Mouse (Mus musculus): ENCODE measurements around the gene Dhx35. TPM values are rescaled to one million over a fixed set of nuclear protein-coding genes. Genes with fewer than 3 reads are reported as not detected.
A peak's percentile ranks its signal among the peaks of the same experiment; 100 is the strongest.

Dhx35 gene
- polyA plus RNA-seq (2016; fragmentation: Nextera tagmentation; extraction: Ambion mirVana) = 19.2 and 19.6 TPM in 2 replicates

GRCm38 (mm10) chr2:158794494-158795004 is at the start of gene Dhx35:
Gene Dhx35 (plus strand): TSS chr2:158794807.
- DNase-seq (ENCODE audit: extremely low spot score, low spot score) = peak; percentile 99
- H3K27ac ChIP-seq = peak within 1 kb of the TSS; percentile 91
- H3K36me3 ChIP-seq (replicated peaks) = peaks cover 4% of the 10 kb centered on the region
- peaks cover 25% of the 10 kb centered on the region for H3K4me1 ChIP-seq
- no peaks in the 10 kb centered on the region for H3K27me3 ChIP-seq (ENCODE audit: poor library complexity, severe bottlenecking)
- peak within 1 kb of the TSS; percentile 87 for H3K4me3 ChIP-seq
- H3K9me3 ChIP-seq = peaks cover 1% of the 10 kb centered on the region; the same call in 1 of the 2 replicates
- 0% methylated on average over 33 of the region's 33 CpGs for WGBS

- H3K9me3 ChIP-seq = peaks cover 4% of the 10 kb centered on the region; the same call in 1 of the 2 replicates
- no peak for DNase-seq (ENCODE audit: extremely low spot score, low spot score)
- peaks cover 9% of the 10 kb centered on the region; the same call in 1 of the 2 replicates for H3K4me1 ChIP-seq
- WGBS = 26% methylated on average over 2 of the region's 2 CpGs
- H3K27ac ChIP-seq = no peak overlapping the region
- no peaks in the 10 kb centered on the region for H3K36me3 ChIP-seq (replicated peaks)
- H3K27me3 ChIP-seq (ENCODE audit: poor library complexity, severe bottlenecking) = no peaks in the 10 kb centered on the region
- no peak overlapping the region for H3K4me3 ChIP-seq
Measured at GRCm38 (mm10) chr2:158745049-158745482, 49.5 kb upstream of the Dhx35 start.

- no peak for DNase-seq (ENCODE audit: extremely low spot score, low spot score)
- no peak overlapping the region for H3K27ac ChIP-seq
- H3K4me3 ChIP-seq = no peak overlapping the region
- no peaks in the 10 kb centered on the region for H3K27me3 ChIP-seq (ENCODE audit: poor library complexity, severe bottlenecking)
- no peaks in the 10 kb centered on the region for H3K36me3 ChIP-seq (replicated peaks)
- peaks cover 4% of the 10 kb centered on the region; the same call in 1 of the 2 replicates for H3K9me3 ChIP-seq
- peaks cover 5% of the 10 kb centered on the region; the same call in 1 of the 2 replicates for H3K4me1 ChIP-seq
- 88% methylated on average over 11 of the region's 11 CpGs for WGBS
Measured at GRCm38 (mm10) chr2:158746164-158746563, 48.4 kb upstream of the Dhx35 start.

GRCm38 (mm10) chr2:158749366-158749765 is 45.2 kb upstream of the Dhx35 start:
- H3K9me3 ChIP-seq = no peaks in the 10 kb centered on the region
- H3K27me3 ChIP-seq (ENCODE audit: poor library complexity, severe bottlenecking) = no peaks in the 10 kb centered on the region
- DNase-seq (ENCODE audit: extremely low spot score, low spot score) = no peak
- no peaks in the 10 kb centered on the region for H3K4me1 ChIP-seq
- no peaks in the 10 kb centered on the region for H3K36me3 ChIP-seq (replicated peaks)
- WGBS = 92% methylated on average over 9 of the region's 9 CpGs
- H3K27ac ChIP-seq = no peak overlapping the region
- H3K4me3 ChIP-seq = no peak overlapping the region

GRCm38 (mm10) chr2:158760231-158760630 is 34.4 kb upstream of the Dhx35 start:
- no peak for DNase-seq (ENCODE audit: extremely low spot score, low spot score)

GRCm38 (mm10) chr2:158762339-158762738 is 32.3 kb upstream of the Dhx35 start:
- DNase-seq (ENCODE audit: extremely low spot score, low spot score) = no peak
- H3K9me3 ChIP-seq = no peaks in the 10 kb centered on the region
- 93% methylated on average over 5 of the region's 5 CpGs for WGBS

More at GRCm38 (mm10) chr2:158760231-158760630, 34.4 kb upstream of the Dhx35 start:
- Histone ChIP-seq H3K9me3 (no peaks in the 10 kb centered on the region), H3K36me3 (replicated peaks) (no peaks in the 10 kb centered on the region), H3K4me3 (no peak overlapping the region), H3K4me1 (no peaks in the 10 kb centered on the region), H3K27me3 (ENCODE audit: poor library complexity, severe bottlenecking) (no peaks in the 10 kb centered on the region), H3K27ac (no peak overlapping the region)
- 95% methylated on average over 2 of the region's 2 CpGs for WGBS

GRCm38 (mm10) chr2:158767742-158768339 is 26.8 kb upstream of the Dhx35 start, which contains the start of gene Fam83d:
Gene Fam83d (plus strand): TSS chr2:158768093.
- peak; percentile 96 for DNase-seq (ENCODE audit: extremely low spot score, low spot score)
- peaks cover 23% of the 10 kb centered on the region for H3K36me3 ChIP-seq (replicated peaks)
- peaks cover 47% of the 10 kb centered on the region for H3K4me1 ChIP-seq
- 0% methylated on average over 48 of the region's 48 CpGs for WGBS
- peak within 1 kb of the TSS; percentile 81 for H3K4me3 ChIP-seq
- H3K27me3 ChIP-seq (ENCODE audit: poor library complexity, severe bottlenecking) = no peaks in the 10 kb centered on the region
- H3K9me3 ChIP-seq = no peaks in the 10 kb centered on the region
- peak within 1 kb of the TSS; percentile 94 for H3K27ac ChIP-seq

More at GRCm38 (mm10) chr2:158762339-158762738, 32.3 kb upstream of the Dhx35 start:
- Histone ChIP-seq H3K4me3 (no peak overlapping the region), H3K27me3 (ENCODE audit: poor library complexity, severe bottlenecking) (no peaks in the 10 kb centered on the region), H3K36me3 (replicated peaks) (no peaks in the 10 kb centered on the region), H3K27ac (no peak overlapping the region), H3K4me1 (peaks cover 2% of the 10 kb centered on the region)

GRCm38 (mm10) chr2:158768350-158768749 is 26.3 kb upstream of the Dhx35 start:
- Histone ChIP-seq H3K36me3 (replicated peaks) (peaks cover 28% of the 10 kb centered on the region), H3K4me1 (peaks cover 50% of the 10 kb centered on the region), H3K9me3 (no peaks in the 10 kb centered on the region), H3K27ac (peak overlapping the region; percentile 94), H3K4me3 (peak overlapping the region; percentile 81), H3K27me3 (ENCODE audit: poor library complexity, severe bottlenecking) (no peaks in the 10 kb centered on the region)
- DNase-seq (ENCODE audit: extremely low spot score, low spot score) = peak; percentile 48
- under 1% methylated on average over 37 of the region's 37 CpGs for WGBS

- Histone ChIP-seq H3K4me3 (peak overlapping the region; percentile 81), H3K4me1 (peaks cover 50% of the 10 kb centered on the region)
- WGBS = 11% methylated on average over 5 of the region's 5 CpGs
Measured at GRCm38 (mm10) chr2:158768771-158769170, 25.8 kb upstream of the Dhx35 start.

GRCm38 (mm10) chr2:158770126-158770757 is 24.4 kb upstream of the Dhx35 start:
- H3K27me3 ChIP-seq (ENCODE audit: poor library complexity, severe bottlenecking) = no peaks in the 10 kb centered on the region
- peaks cover 55% of the 10 kb centered on the region for H3K4me1 ChIP-seq
- peak overlapping the region; percentile 81 for H3K4me3 ChIP-seq
- no peaks in the 10 kb centered on the region for H3K9me3 ChIP-seq
- peaks cover 45% of the 10 kb centered on the region for H3K36me3 ChIP-seq (replicated peaks)
- WGBS = 73% methylated on average over 13 of the region's 13 CpGs
- DNase-seq (ENCODE audit: extremely low spot score, low spot score) = no peak
- no peak overlapping the region for H3K27ac ChIP-seq

More at GRCm38 (mm10) chr2:158768771-158769170, 25.8 kb upstream of the Dhx35 start:
- peak; percentile 36 for DNase-seq (ENCODE audit: extremely low spot score, low spot score)
- Histone ChIP-seq H3K9me3 (no peaks in the 10 kb centered on the region), H3K27me3 (ENCODE audit: poor library complexity, severe bottlenecking) (no peaks in the 10 kb centered on the region), H3K27ac (peak overlapping the region; percentile 94), H3K36me3 (replicated peaks) (peaks cover 33% of the 10 kb centered on the region)

- peaks cover 55% of the 10 kb centered on the region for H3K36me3 ChIP-seq (replicated peaks)
- H3K4me3 ChIP-seq = peak overlapping the region; percentile 81; the same call in 1 of the 2 replicates
- DNase-seq (ENCODE audit: extremely low spot score, low spot score) = no peak
- 76% methylated on average over 11 of the region's 11 CpGs for WGBS
- H3K27ac ChIP-seq = peak overlapping the region; percentile 22; the same call in 1 of the 2 replicates
- H3K27me3 ChIP-seq (ENCODE audit: poor library complexity, severe bottlenecking) = no peaks in the 10 kb centered on the region
- no peaks in the 10 kb centered on the region for H3K9me3 ChIP-seq
- H3K4me1 ChIP-seq = peaks cover 55% of the 10 kb centered on the region
Measured at GRCm38 (mm10) chr2:158771066-158771763, 23.4 kb upstream of the Dhx35 start.

GRCm38 (mm10) chr2:158772808-158773207 is 21.8 kb upstream of the Dhx35 start:
- H3K36me3 ChIP-seq (replicated peaks) = peaks cover 71% of the 10 kb centered on the region
- no peak for DNase-seq (ENCODE audit: extremely low spot score, low spot score)
- H3K27ac ChIP-seq = no peak overlapping the region
- no peaks in the 10 kb centered on the region for H3K27me3 ChIP-seq (ENCODE audit: poor library complexity, severe bottlenecking)
- H3K4me3 ChIP-seq = no peak overlapping the region
- WGBS = 90% methylated on average over 13 of the region's 13 CpGs
- no peaks in the 10 kb centered on the region for H3K9me3 ChIP-seq
- H3K4me1 ChIP-seq = peaks cover 56% of the 10 kb centered on the region
